Mouse (Mus musculus) C2C12 (cell line): ENCODE data around the gene Sinhcaf.

Experiments used
- CTCF ChIP-seq: IDR thresholded peaks from one replicate; pipeline ENCODE4 v1.5.1; 2011; ENCODE audit not compliant: control insufficient read depth, insufficient read depth, insufficient read length
- MYOD1 ChIP-seq: IDR thresholded peaks from one replicate; pipeline ENCODE4 v1.6.1; 2011; ENCODE audit warnings: low read depth; ENCODE audit not compliant: control insufficient read depth, insufficient read length

DNA sequence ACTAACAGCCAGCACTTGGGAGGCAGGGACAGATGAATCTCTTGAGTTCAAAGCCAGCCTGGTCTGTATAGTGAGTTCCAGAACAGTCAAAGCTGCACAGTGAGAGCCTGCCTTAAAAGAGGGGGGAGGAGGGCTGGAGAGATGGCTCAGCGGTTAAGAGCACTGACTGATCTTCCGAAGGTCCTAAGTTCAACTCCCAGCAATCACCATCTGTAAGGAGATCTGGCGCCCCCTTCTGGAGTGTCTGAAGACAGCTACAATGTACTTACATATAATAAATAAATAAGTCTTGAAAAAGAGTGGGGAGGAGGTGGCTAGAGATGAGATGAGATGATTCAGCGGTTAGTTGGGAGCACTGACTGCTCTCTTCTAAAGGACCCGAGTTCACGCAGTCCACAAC is 15.0 kb downstream of the Sinhcaf start:
- TF ChIP-seq CTCF (no peak), MYOD1 (no peak)
